Mouse (Mus musculus) effector memory CD4-positive, alpha-beta T cell, adult 5 months (primary cell): ENCODE data around the gene Fam83g. TPM values are rescaled to one million over a fixed set of nuclear protein-coding genes. Genes with fewer than 3 reads are reported as not detected.

Experiments
- polyA plus RNA-seq: library from polyadenylated mRNA; unstranded; fragments of 100-300 nt; shearing (Covaris generic); gene quantifications from one replicate; pipeline ENCODE4 v1.2.1, GENCODE M21; 2017

The Fam83g gene
- polyA plus RNA-seq, result 1.00 TPM

GRCm38 (mm10) chr11:61683907-61684731 is at the start of gene Fam83g:
Gene Fam83g (plus strand): TSS chr11:61684091.

GRCm38 (mm10) chr11:61652686-61653447 is 31.0 kb upstream of the Fam83g start, which contains the start of gene Grap:
Gene Grap (plus strand): TSS chr11:61653265.

DNA sequence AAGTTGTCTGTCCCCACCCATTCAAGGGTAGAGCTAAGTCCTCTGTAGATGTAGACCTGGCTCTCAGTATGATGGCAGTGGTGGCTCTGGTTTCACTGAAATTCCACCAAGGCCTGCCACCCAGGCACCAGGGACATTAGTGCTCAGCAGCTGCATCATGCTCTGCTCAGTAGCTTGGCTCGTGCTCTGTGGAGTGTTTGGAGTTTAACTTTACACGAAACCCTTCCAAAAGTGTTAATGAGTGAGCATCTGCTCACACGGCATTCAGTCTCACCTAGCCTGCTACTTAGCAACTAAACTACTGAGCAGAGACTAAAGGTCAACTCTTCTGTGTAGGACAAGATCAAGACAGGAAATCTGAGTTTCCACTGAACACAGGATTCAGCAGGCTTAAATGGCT is 36.7 kb downstream of the Fam83g start, which contains the start of gene Slc5a10:
Gene Slc5a10, minus strand, starts transcription at position 191 of the 400 bp plus-strand sequence.

Other genes starting within 250 kb of the Fam83g start
- gene Rnf112, start 230.0 kb upstream of the Fam83g start, polyA plus RNA-seq, result not detected
- gene Mfap4, start 198.7 kb upstream of the Fam83g start, polyA plus RNA-seq, result not detected
- 14.4 TPM for gene Mapk7, start 189.7 kb upstream of the Fam83g start, polyA plus RNA-seq
- 1.6 TPM for gene B9d1, start 178.9 kb upstream of the Fam83g start, polyA plus RNA-seq
- 1.1 TPM for gene Epn2, start 104.4 kb upstream of the Fam83g start, polyA plus RNA-seq
- 240 TPM for gene Grap, start 30.8 kb upstream of the Fam83g start, polyA plus RNA-seq
- not detected for gene Slc5a10, start 36.7 kb downstream of the Fam83g start, polyA plus RNA-seq
- 25.2 TPM for gene Prpsap2, start 78.0 kb downstream of the Fam83g start, polyA plus RNA-seq
- gene Ulk2, start 171.0 kb downstream of the Fam83g start, polyA plus RNA-seq, result 25.6 TPM
- 54.3 TPM for gene Akap10, start 246.2 kb downstream of the Fam83g start, polyA plus RNA-seq